Comparison of ENCODE assay signal across 9 mouse cellular contexts in the genomic region with DNA sequence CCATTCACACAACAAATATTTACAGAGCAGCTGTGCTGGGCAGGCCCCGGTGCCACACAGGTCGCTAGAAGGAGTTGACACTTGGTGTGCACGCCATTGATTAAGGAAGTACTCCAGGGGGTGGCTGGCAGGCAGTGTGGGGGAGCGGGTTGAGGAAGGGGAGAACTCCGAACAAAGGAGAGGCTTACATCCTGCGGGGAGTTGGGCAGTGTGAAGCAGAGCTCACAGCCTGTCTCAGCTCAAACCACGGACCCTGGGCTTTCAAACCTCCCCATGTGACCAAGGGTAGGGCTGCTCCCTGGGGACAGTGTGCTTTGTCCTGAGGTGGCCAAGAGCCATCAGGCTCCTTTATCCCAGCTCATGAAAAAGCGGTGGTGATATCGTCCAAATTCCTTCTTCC.
DNase-seq lines count a peak whose midpoint lies in the region; ATAC-seq and TF ChIP-seq lines count a peak whose summit lies in the region.
"Had no signal": no experiment of that assay in that cellular context is flagged by ENCODE, and none has a peak within 500 bp of the region (broad histone marks: within the 10 kb centered on the region; RNA-seq: fewer than 3 reads in every experiment).

No protein-coding gene starts in this region.

- no peak for TF ChIP-seq EP300 in lung, postnatal 0 days (IDR thresholded peaks at IDR 0.05)

- peaks cover 24% of the 10 kb centered on the region for H3K4me1 ChIP-seq in lung, embryonic 15.5 days
- no peaks in the 10 kb centered on the region for H3K4me1 ChIP-seq in lung, postnatal 0 days (ENCODE audit: insufficient read depth, low read depth, low read length)
- no peaks in the 10 kb centered on the region; the same call in 1 of the 2 replicates for H3K4me1 ChIP-seq in embryonic facial prominence, embryonic 11.5 days (ENCODE audit: control insufficient read depth, insufficient read depth, low read length)
- H3K4me1 ChIP-seq in hindbrain, embryonic 16.5 days (ENCODE audit: control insufficient read depth, insufficient read depth, low read depth, low read length): peaks cover 7% of the 10 kb centered on the region; the same call in 1 of the 2 replicates

- H3K27me3 ChIP-seq in lung, embryonic 15.5 days: 0 out of 2 replicates have a peak, but pooled peaks cover 3% of the 10 kb centered on the region
- 0 out of 2 replicates have a peak, but pooled peaks cover 3% of the 10 kb centered on the region for H3K27me3 ChIP-seq in lung, postnatal 0 days (replicated peaks; ENCODE audit: insufficient read depth, low read length)
- no peaks in the 10 kb centered on the region for H3K27me3 ChIP-seq in embryonic facial prominence, embryonic 11.5 days (ENCODE audit: control insufficient read depth, insufficient read depth, low read length)
- H3K27me3 ChIP-seq in hindbrain, embryonic 16.5 days (replicated peaks; ENCODE audit: control insufficient read depth, insufficient read depth, low read length): no peaks in the 10 kb centered on the region

- no peak overlapping the region for H3K27ac ChIP-seq in lung, embryonic 15.5 days
- H3K27ac ChIP-seq in lung, postnatal 0 days (ENCODE audit: low read length): no peak overlapping the region
- no peak overlapping the region for H3K27ac ChIP-seq in embryonic facial prominence, embryonic 11.5 days (replicated peaks; ENCODE audit: low read depth, low read length)
- no peak overlapping the region for H3K27ac ChIP-seq in hindbrain, embryonic 16.5 days (ENCODE audit: low read depth, low read length)

- no peak for DNase-seq in lung, postnatal 0 days (ENCODE audit: low spot score)
- peak; percentile 22 for DNase-seq in embryonic facial prominence, embryonic 11.5 days (ENCODE audit: low spot score)
- DNase-seq in retina, embryonic 14.5 days (ENCODE audit: low spot score): peak; percentile 34
- no peak for DNase-seq in layer of hippocampus, postnatal 14 days (ENCODE audit: low spot score in 2 of 2)
- DNase-seq in lung, postnatal 4 days: no peak
- DNase-seq: cerebellum, postnatal 14 days had no signal

- ATAC-seq in lung, embryonic 15.5 days (ENCODE audit: borderline replicate concordance, extremely low read depth, low FRiP score, low TSS enrichment): no peak
- ATAC-seq in lung, postnatal 0 days: no peak
- no peak for ATAC-seq in embryonic facial prominence, embryonic 11.5 days (replicated peaks; ENCODE audit: insufficient number of reproducible peaks, low FRiP score, low TSS enrichment, low read depth)
- peak; percentile 58 for ATAC-seq in hindbrain, embryonic 16.5 days
- no peak for ATAC-seq in erythroblast, adult 5-6 weeks (replicated peaks; ENCODE audit: low FRiP score, poor library complexity, severe bottlenecking)

- H3K9ac ChIP-seq in lung, embryonic 15.5 days: no peak overlapping the region
- no peak overlapping the region for H3K9ac ChIP-seq in lung, postnatal 0 days (replicated peaks; ENCODE audit: low read depth)
- no peak overlapping the region for H3K9ac ChIP-seq in embryonic facial prominence, embryonic 11.5 days (replicated peaks; ENCODE audit: low read length)
- no peak overlapping the region for H3K9ac ChIP-seq in hindbrain, embryonic 16.5 days (ENCODE audit: low read depth, low read length)

- TF ChIP-seq CTCF in lung, postnatal 0 days (IDR thresholded peaks at IDR 0.05): no peak

- H3K4me3 ChIP-seq in lung, embryonic 15.5 days: no peak overlapping the region
- H3K4me3 ChIP-seq in lung, postnatal 0 days (ENCODE audit: low read depth, low read length): no peak overlapping the region
- H3K4me3 ChIP-seq in embryonic facial prominence, embryonic 11.5 days (ENCODE audit: low read depth, low read length): no peak overlapping the region
- H3K4me3 ChIP-seq in hindbrain, embryonic 16.5 days (ENCODE audit: low read length): no peak overlapping the region

- WGBS in lung, embryonic 15.5 days: 7% methylated on average over 9 of the region's 9 CpGs
- WGBS in lung, postnatal 0 days: 14% methylated on average over 9 of the region's 9 CpGs
- 4% methylated on average over 9 of the region's 9 CpGs for WGBS in embryonic facial prominence, embryonic 11.5 days
- 5% methylated on average over 9 of the region's 9 CpGs for WGBS in hindbrain, embryonic 16.5 days

- no peaks in the 10 kb centered on the region for H3K9me3 ChIP-seq in lung, embryonic 15.5 days
- H3K9me3 ChIP-seq in lung, postnatal 0 days (ENCODE audit: low read length): no peaks in the 10 kb centered on the region
- H3K9me3 ChIP-seq in embryonic facial prominence, embryonic 11.5 days (replicated peaks; ENCODE audit: control insufficient read depth, low read length): no peaks in the 10 kb centered on the region
- H3K9me3 ChIP-seq in hindbrain, embryonic 16.5 days (ENCODE audit: control insufficient read depth, low read length): no peaks in the 10 kb centered on the region

- H3K4me2 ChIP-seq in lung, embryonic 15.5 days: peak overlapping the region; percentile 29
- no peak overlapping the region for H3K4me2 ChIP-seq in lung, postnatal 0 days (replicated peaks; ENCODE audit: low read depth, low read length)
- H3K4me2 ChIP-seq in embryonic facial prominence, embryonic 11.5 days (ENCODE audit: low read depth, low read length): no peak overlapping the region
- peak overlapping the region; percentile 13; the same call in 1 of the 2 replicates for H3K4me2 ChIP-seq in hindbrain, embryonic 16.5 days (ENCODE audit: low read length)

- H3K36me3 ChIP-seq in lung, embryonic 15.5 days: no peaks in the 10 kb centered on the region
- H3K36me3 ChIP-seq in lung, postnatal 0 days (ENCODE audit: insufficient read depth, low read length): no peaks in the 10 kb centered on the region
- no peaks in the 10 kb centered on the region for H3K36me3 ChIP-seq in embryonic facial prominence, embryonic 11.5 days (replicated peaks; ENCODE audit: control insufficient read depth, insufficient read depth, low read depth, low read length)
- H3K36me3 ChIP-seq in hindbrain, embryonic 16.5 days (ENCODE audit: control insufficient read depth, insufficient read depth, low read length): no peaks in the 10 kb centered on the region

Comparison
In these comparisons a context has a peak if more than half of its experiments do, and no peak if none do; other contexts are left out.
1. H3K4me2 ChIP-seq: peak in lung, embryonic 15.5 days (single experiment) and hindbrain, embryonic 16.5 days (single experiment); none in lung, postnatal 0 days (single experiment) and embryonic facial prominence, embryonic 11.5 days (single experiment).
2. DNase-seq: peak in embryonic facial prominence, embryonic 11.5 days (single experiment) and retina, embryonic 14.5 days (single experiment); none in lung, postnatal 0 days (single experiment), layer of hippocampus, postnatal 14 days (0 of 2) and lung, postnatal 4 days (0 of 2).